Mouse (Mus musculus) liver, postnatal 0 days (tissue): ENCODE results near the gene Cuta.

Experiments
- CTCF ChIP-seq: sonication (generic); IDR thresholded peaks from 2 replicates; pipeline ENCODE4 v1.5.1; 2016; ENCODE audit warnings: antibody characterized with exemption, low read depth
- EP300 ChIP-seq: IDR thresholded peaks from 2 replicates; pipeline ENCODE4 v1.6.1; 2016; ENCODE audit warnings: antibody characterized with exemption, low read depth, mild to moderate bottlenecking

DNA sequence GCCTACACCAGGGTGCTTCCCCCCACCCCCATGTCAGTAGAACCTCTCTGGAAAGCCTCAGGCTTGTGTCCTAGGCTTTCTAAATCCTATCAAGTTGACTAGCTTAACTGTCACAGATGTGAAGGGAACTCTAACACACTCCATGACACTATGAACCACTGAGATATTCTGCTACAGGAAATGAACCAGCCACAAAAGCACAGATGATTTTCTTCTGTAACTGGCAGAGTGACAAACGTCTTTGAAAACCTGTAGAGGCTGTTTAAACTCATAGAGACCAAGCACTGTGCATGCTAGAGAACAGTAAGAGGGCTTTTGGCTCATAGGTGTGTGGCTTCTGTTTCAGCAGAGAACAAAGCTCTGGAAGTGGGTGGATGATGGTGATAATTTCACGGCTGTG is 41.7 kb upstream of the Cuta start:
- TF ChIP-seq CTCF (no peak), EP300 (no peak)
